Mouse (Mus musculus) kidney, postnatal 0 days (tissue): ENCODE results near the gene Nub1. TPM values are rescaled to one million over a fixed set of nuclear protein-coding genes. Genes with fewer than 3 reads are reported as not detected.
A peak's percentile ranks its signal among the peaks of the same experiment; 100 is the strongest.

Experiments
- ATAC-seq: fragments of 200-750 bp; cut with Nextera tagmentation; replicated peaks from 2 replicates; pipeline ENCODE4 v1.8.0; 2017; ENCODE audit warnings: low read depth, moderate number of reproducible peaks, moderate TSS enrichment, moderate library complexity; ENCODE audit not compliant: low FRiP score
- DNase-seq: peaks from one replicate; pipeline ENCODE4 v3.0.0-alpha.2; 2016; ENCODE audit warnings: low spot score
- H3K27ac ChIP-seq: fragments of 300-500 bp; sonication (generic); 2 replicates; pipeline ENCODE4 v1.5.1; 2014; ENCODE audit warnings: mild to moderate bottlenecking
- H3K27me3 ChIP-seq: fragments of 300-500 bp; sonication (generic); 2 replicates; pipeline ENCODE4 v1.6.1; 2014; ENCODE audit warnings: low read length, mixed read lengths; ENCODE audit not compliant: insufficient read depth
- H3K36me3 ChIP-seq: fragments of 300-500 bp; sonication (generic); 2 replicates; pipeline ENCODE4 v1.6.1; 2014; ENCODE audit warnings: low read length, mixed read lengths; ENCODE audit not compliant: insufficient read depth
- H3K4me1 ChIP-seq: fragments of 300-500 bp; sonication (generic); replicated peaks from 2 replicates; pipeline ENCODE4 v1.6.1; 2014; ENCODE audit warnings: antibody characterized with exemption, low read length, mixed read lengths; ENCODE audit not compliant: insufficient read depth
- H3K4me2 ChIP-seq: fragments of 300-500 bp; sonication (generic); 2 replicates; pipeline ENCODE4 v1.6.1; 2014; ENCODE audit warnings: mild to moderate bottlenecking, low read length, moderate library complexity, mixed read lengths
- H3K4me3 ChIP-seq: fragments of 300-500 bp; sonication (generic); replicated peaks from 2 replicates; pipeline ENCODE4 v1.5.1; 2014; ENCODE audit warnings: low read depth, low read length
- H3K9ac ChIP-seq: fragments of 300-500 bp; sonication (generic); 2 replicates; pipeline ENCODE4 v1.6.1; 2014; ENCODE audit warnings: low read depth, low read length
- H3K9me3 ChIP-seq: fragments of 300-500 bp; sonication (generic); replicated peaks from 2 replicates; pipeline ENCODE4 v1.6.1; 2016; ENCODE audit warnings: low read length, inconsistent platforms, mixed read lengths
- CTCF ChIP-seq: IDR thresholded peaks from 2 replicates; pipeline ENCODE4 v1.5.1; 2016; ENCODE audit warnings: antibody characterized with exemption, low read depth, mild to moderate bottlenecking, moderate library complexity
- WGBS: fragments of 180-500 bp; shearing (Covaris S2); extraction: QIAGEN DNeasy Blood & Tissue Kit; methylation state at CpG from one replicate; pipeline ENCODE4 v1.1.7; 2014; 5-methylcytosine and 5-hydroxymethylcytosine counted together
- polyA plus RNA-seq: library from polyadenylated mRNA; unstranded; fragments of >200 nt; fragmentation: Nextera tagmentation; extraction: Ambion mirVana; gene quantifications from 2 replicates; pipeline ENCODE4 v1.2.1, GENCODE M21; 2015

Gene Nub1
- polyA plus RNA-seq, 1 experiment from 2014 or later = 35.3 TPM

DNA sequence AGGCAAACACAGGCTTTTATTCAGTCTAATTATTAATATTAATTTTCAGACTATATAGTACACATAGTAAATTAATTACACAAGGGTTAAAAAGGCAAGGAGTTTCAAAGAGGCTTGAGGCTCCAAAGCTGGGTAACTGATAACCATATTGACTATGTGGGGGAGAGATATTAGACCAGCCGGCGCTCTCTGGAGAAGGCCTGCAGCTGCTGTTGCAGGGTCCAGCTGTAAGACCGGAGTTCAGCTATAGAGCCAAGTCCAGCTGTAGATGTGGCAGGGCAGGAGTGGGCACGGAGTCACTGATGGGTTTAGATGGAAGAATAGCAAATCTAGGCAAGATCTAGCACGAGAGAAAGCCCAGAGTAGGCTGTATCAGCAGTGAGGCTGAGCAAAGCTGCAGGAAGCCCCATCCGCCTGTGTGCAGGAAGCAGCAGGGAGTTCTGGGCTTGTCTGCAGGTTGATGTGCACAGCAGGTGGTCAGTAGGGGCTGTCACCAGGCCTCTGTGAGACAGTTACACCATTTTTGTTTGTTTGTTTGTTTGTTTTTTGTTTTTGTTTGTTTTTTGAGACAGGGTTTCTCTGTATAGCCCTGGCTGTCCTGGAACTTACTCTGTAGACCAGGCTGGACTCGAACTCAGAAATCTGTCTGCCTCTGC lies 48.6 kb downstream of the Nub1 start:
- Histone ChIP-seq H3K27me3 (no peaks in the 10 kb centered on the region), H3K4me2 (no peak overlapping the region), H3K4me3 (no peak overlapping the region), H3K9ac (no peak overlapping the region), H3K36me3 (no peaks in the 10 kb centered on the region), H3K4me1 (peaks cover 27% of the 10 kb centered on the region), H3K9me3 (no peaks in the 10 kb centered on the region), H3K27ac (peak overlapping the region; percentile 79; the same call in 1 of the 2 replicates)
- TF ChIP-seq CTCF = no peak
- WGBS = 41% methylated on average over 7 of the region's 7 CpGs
- ATAC-seq = no peak
- DNase-seq = no peak

DNA sequence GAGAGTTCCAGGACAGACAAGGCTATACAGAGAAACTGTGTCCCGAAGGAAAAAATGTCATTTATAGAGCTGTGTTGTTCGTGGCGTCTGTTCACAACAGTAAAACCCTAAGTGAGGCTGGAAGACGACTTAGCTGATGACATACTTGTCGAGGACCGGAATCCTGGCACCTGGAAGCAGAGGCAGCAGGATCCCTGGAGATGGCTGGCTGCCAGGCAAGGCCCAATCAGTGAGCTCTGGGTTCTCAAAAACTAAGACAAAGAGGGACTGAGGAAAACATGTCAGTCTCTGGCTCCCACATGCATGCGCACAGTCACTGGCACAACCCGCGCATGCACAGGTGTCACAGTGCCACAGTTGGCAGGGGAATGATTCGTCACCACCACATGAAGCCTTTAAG lies 52.3 kb downstream of the Nub1 start:
- Histone ChIP-seq H3K9me3 (no peaks in the 10 kb centered on the region), H3K27me3 (no peaks in the 10 kb centered on the region), H3K9ac (no peak overlapping the region), H3K4me3 (no peak overlapping the region), H3K4me1 (peaks cover 7% of the 10 kb centered on the region), H3K4me2 (no peak overlapping the region), H3K27ac (no peak overlapping the region), H3K36me3 (no peaks in the 10 kb centered on the region)
- no peak for DNase-seq
- no peak for ATAC-seq
- TF ChIP-seq CTCF = no peak
- 91% methylated on average over 10 of the region's 10 CpGs for WGBS

DNA sequence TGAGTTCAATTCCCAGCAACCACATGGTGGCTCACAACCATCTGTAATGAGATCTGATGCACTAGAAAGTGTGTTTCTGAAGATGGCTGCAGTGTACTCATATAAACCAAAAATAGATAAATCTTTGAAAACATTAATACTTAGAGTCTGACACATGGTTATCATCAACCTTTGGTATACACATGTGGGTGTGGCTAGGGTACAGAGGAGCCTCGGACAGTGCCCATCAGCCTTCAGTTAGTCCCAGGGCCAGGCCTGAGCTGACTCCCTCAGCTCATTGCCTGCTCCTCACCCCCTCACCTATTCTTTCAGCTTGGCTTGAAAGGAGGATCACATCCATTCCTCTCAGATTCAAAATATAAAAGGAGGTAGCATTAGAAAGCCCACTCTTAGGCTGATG lies 53.2 kb downstream of the Nub1 start:
- Histone ChIP-seq H3K27me3 (no peaks in the 10 kb centered on the region), H3K4me2 (no peak overlapping the region), H3K4me3 (no peak overlapping the region), H3K9me3 (no peaks in the 10 kb centered on the region), H3K36me3 (no peaks in the 10 kb centered on the region), H3K9ac (no peak overlapping the region), H3K27ac (peak overlapping the region; percentile 77), H3K4me1 (peaks cover 3% of the 10 kb centered on the region; the same call in 1 of the 2 replicates)
- TF ChIP-seq CTCF = no peak
- DNase-seq (no peak), ATAC-seq (no peak)
- WGBS = 85% methylated on average over 1 of the region's 1 CpGs

DNA sequence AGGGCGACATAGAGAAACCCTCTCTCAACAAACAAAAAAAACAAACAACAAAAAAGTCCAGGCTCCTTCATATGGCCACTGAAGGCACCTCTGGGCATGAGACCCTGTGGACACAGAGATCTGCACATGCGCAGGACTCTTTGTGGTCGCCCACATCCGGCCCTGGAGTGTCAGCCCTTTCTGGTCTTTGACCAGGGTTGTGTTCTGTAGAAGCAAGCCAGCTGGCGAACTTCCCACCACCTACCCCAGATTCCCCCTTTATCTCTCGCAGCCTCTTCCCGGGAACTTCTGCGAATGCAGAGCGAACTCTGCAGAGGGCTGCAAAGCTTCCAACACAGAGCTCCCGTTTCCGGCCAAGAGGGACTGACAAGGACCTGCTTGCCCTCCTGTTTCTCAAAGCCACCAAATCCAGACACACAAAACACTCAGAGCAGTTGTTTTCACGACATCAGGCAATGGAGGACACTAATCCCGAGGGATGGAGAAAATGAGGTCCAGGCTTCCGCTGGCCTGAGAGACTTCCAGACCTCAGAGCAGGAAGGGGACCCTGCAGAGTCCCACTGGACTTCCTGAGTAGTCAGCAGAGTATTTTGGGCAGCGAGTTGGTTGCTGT lies 53.9 kb downstream of the Nub1 start:
- Histone ChIP-seq H3K27ac (peak overlapping the region; percentile 77), H3K36me3 (no peaks in the 10 kb centered on the region), H3K27me3 (no peaks in the 10 kb centered on the region), H3K4me1 (0 out of 2 replicates have a peak, but pooled peaks cover 3% of the 10 kb centered on the region), H3K4me3 (no peak overlapping the region), H3K4me2 (no peak overlapping the region), H3K9ac (no peak overlapping the region), H3K9me3 (no peaks in the 10 kb centered on the region)
- no peak for TF ChIP-seq CTCF
- peak; percentile 37; the same call in 1 of the 2 replicates for ATAC-seq
- DNase-seq = peak; percentile 72
- WGBS = 46% methylated on average over 15 of the region's 15 CpGs

DNA sequence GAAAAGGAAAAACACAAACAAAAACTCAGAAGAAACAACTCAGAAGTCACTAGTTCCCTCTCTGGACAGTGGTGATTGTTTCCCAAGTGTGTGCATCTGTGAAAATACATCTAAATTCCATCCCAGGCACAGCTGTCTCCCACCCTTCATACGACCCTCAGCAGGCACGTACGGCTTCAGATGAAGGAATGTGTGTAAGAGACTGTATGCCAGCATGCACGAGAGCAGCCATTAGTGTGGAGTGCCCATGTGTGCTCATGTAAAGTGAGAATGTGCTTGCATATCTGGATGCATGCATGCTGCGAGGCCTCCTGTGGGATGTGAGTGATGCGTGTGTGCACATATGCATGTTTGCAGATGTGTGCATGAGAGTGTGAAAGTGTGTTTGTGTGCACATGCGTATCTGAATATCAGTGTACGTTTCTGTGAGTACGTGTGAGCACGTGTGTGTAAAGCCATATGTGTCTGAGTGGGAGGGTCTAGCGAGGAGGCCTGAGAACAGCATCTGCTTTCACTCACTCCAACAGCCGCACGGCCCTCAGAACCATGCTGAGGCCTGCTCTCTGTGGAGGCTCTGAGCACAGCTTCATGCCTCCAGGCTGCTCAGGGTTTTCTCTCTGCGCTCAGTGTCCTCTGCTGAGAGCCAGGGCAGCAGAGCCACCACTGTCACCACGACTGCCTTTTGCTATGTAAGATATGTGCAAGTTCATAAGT lies 56.0 kb downstream of the Nub1 start:
- H3K4me3 ChIP-seq = no peak overlapping the region
- WGBS = 58% methylated on average over 15 of the region's 15 CpGs
- 0 out of 2 replicates have a peak, but pooled peaks have one; percentile 44 for ATAC-seq

DNA sequence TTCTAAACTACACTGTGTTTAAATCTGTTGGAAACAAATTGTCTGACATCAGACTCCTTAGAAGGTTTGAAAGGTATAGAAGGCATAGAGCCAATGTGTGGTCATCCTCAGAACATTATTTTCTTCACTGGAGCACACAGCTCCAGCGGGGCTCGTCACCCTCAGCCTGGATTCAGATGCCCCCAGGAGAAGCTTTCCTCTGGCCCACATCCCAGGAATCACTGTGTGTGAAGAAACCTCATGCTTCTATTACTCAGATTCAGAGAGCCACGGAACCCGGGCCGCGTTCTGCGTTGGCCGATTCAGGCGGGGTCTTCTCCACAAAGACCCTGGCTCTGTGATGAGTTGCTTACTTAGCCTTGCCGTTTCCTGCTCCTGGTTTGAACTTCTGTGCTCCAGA lies 58.6 kb downstream of the Nub1 start:
- Histone ChIP-seq H3K4me1 (0 out of 2 replicates have a peak, but pooled peaks cover 11% of the 10 kb centered on the region), H3K4me3 (no peak overlapping the region), H3K4me2 (no peak overlapping the region), H3K36me3 (no peaks in the 10 kb centered on the region), H3K27me3 (no peaks in the 10 kb centered on the region), H3K9ac (no peak overlapping the region), H3K9me3 (no peaks in the 10 kb centered on the region), H3K27ac (no peak overlapping the region)
- TF ChIP-seq CTCF = no peak
- DNase-seq (no peak), ATAC-seq (no peak)
- 75% methylated on average over 10 of the region's 10 CpGs for WGBS

More for the DNA sequence above, 56.0 kb downstream of the Nub1 start:
- H3K4me1 ChIP-seq = 0 out of 2 replicates have a peak, but pooled peaks cover 3% of the 10 kb centered on the region
- no peak overlapping the region for H3K9ac ChIP-seq
- DNase-seq = peak; percentile 54
- H3K27ac ChIP-seq = no peak overlapping the region
- no peaks in the 10 kb centered on the region for H3K9me3 ChIP-seq
- no peaks in the 10 kb centered on the region for H3K27me3 ChIP-seq
- H3K4me2 ChIP-seq = no peak overlapping the region
- H3K36me3 ChIP-seq = no peaks in the 10 kb centered on the region
- no peak for TF ChIP-seq CTCF
